Mouse (Mus musculus): ENCODE measurements around the gene Ino80e. TPM values are rescaled to one million over a fixed set of nuclear protein-coding genes. Genes with fewer than 3 reads are reported as not detected.

Gene Ino80e
- polyA plus RNA-seq, 1 experiment from 2014 or later: 67.7 TPM

DNA sequence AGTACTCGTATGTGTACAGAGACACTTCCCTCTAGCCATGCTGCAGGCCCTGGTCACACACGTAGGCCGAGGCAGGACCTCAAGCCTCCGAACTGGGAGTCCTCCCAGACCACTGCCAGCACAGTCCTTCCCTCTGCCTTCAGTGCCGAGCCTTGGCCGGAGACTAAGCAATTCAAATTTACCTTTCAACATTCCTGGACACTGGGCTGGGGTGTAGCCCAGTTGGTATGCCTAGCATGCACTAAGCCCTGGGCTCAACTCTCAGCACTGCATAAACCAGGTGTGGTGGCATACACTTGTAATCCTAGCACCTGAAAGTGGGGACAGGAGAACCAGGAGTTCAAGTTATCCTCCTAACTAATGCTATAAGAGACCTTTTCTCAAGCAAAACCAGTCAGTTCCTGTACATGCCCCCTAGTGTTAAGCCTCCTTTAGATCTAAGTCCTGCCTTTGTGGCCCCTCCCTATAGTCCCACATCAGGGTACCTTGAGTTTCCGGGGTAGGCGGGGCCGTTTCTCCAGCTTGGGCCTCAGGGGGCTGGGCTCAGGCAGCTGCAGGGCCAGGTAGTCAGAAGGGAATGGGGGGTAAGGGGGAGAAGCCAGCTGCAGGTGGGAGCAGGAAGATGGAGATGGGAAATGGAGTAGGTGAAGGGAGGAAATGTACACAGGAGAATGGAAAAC, 5.3 kb downstream of the Ino80e start:
- no peaks in the 10 kb centered on the region for H3K27me3 ChIP-seq
- DNase-seq (ENCODE audit: low read depth, low spot score): no peak
- ATAC-seq: no peak
- ChIA-PET POLR2A (no interaction called here), CTCF (no interaction called here)
- TF ChIP-seq CTCF (IDR thresholded peaks at IDR 0.05): no peak
- in situ Hi-C loops (cut with MboI; ENCODE audit: low pct_unique_long_range_greater_than_20kb): no loop called here

DNA sequence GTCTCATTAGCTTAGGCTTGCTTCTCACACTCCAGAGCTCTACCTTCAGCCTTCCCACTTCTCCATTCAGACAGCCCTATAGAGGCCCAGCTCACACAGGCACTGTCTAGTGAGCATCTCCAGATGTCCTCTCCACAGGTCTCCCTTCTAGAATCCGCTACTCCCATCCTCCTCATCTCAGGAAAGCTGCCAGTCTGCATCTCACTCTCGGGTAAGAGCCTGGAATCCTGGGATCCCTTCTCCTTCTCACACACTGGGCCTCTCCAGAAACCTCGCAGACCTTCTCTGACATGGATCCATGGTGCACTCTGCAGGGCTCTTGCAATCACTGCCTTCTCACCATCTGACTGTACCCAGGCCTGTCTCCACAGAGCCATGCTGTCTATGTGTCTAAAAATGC, 6.5 kb downstream of the Ino80e start:
- in situ Hi-C loops (cut with MboI; ENCODE audit: low pct_unique_long_range_greater_than_20kb): no loop called here
- H3K27me3 ChIP-seq: no peaks in the 10 kb centered on the region
- CTCF ChIA-PET: interaction anchor here (0.5 to 0.8 kb wide), 2 partner anchors 34 to 161 kb away, joined by 3 read pairs; no protein-coding TSS in a partner anchor
- POLR2A ChIA-PET: interaction anchor here (0.6 to 1.0 kb wide), 2 partner anchors 57 to 270 kb away, joined by 3 to 4 read pairs; no protein-coding TSS in a partner anchor
- no peak for TF ChIP-seq CTCF (IDR thresholded peaks at IDR 0.05)
- DNase-seq (ENCODE audit: low read depth, low spot score) (no peak), ATAC-seq (no peak)

DNA sequence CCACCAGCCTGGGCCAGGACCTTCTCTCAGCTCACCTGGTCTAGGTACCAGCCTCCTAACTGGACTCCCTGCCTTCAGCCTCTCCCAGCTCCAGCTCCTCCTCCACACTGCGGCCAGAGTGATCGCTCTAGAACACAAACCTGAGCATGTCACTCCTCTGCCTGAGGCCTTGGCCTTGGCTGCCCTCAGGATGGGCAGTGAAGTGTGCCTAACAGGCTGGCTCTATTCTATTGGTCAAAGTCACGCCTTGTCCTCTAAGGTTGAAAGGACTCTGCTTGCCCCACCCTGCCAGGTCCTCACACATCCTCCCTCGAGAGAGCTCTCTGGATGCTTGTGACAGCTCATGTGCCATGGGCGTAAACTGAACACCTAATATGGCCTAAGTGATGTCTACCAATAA, 8.7 kb downstream of the Ino80e start:
- no peak for ATAC-seq
- in situ Hi-C loops (cut with MboI; ENCODE audit: low pct_unique_long_range_greater_than_20kb): no loop called here

DNA sequence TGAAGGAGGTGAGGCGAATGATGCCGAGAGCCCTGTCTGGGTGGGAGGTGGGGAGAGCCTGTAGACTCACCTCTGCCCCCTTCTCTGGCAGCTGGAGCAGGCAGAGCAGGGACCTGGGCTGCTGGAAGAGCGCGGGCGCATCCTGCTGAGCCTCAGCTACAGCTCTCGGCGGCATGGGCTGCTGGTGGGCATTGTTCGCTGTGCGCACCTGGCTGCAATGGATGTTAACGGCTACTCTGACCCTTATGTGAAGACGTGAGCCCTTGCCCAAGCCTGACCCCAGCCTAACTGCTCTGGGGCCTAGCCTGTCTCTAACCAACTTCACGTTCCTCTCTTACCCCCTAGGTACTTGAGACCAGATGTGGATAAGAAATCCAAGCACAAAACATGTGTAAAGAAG, 11.0 kb downstream of the Ino80e start:
- in situ Hi-C loops (cut with MboI; ENCODE audit: low pct_unique_long_range_greater_than_20kb): no loop called here
- ATAC-seq: no peak
- TF ChIP-seq CTCF (IDR thresholded peaks at IDR 0.05): no peak
- CTCF ChIA-PET: no interaction called here
- H3K27me3 ChIP-seq: peaks cover 9% of the 10 kb centered on the region
- POLR2A ChIA-PET: interaction anchor here (0.8 kb wide), 1 partner anchor 20 kb away, joined by 3 read pairs; the partner anchor contains the start of gene 4930451I11Rik
- no peak for DNase-seq (ENCODE audit: low read depth, low spot score)

More for the DNA sequence above, 8.7 kb downstream of the Ino80e start:
- ChIA-PET CTCF (interaction anchor here (0.9 to 1.6 kb wide), 2 partner anchors 9 to 23 kb away, joined by 4 read pairs; partner anchors contain the start of genes Hirip3 and Ino80e), POLR2A (no interaction called here)
- no peak for DNase-seq (ENCODE audit: low read depth, low spot score)
- no peak for TF ChIP-seq CTCF (IDR thresholded peaks at IDR 0.05)
- H3K27me3 ChIP-seq: peaks cover 5% of the 10 kb centered on the region

DNA sequence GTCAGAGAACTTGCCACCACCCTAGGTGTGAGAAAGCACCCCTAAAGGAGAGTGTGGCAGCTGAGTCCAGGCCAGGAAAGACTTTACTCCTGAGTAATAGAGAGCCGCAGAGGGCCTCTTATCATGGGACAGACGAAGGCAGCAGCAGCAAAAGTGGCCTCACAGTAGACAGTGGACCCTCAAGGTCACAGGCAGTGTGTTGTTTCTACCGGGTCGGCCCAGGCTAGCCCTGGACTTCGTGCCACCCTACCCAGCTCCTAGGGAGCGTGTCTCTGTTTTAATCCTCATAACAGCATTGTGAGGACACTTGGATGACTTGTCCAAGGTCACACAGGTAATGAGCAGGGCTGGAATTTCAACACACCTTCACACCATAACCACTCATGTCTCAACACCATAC, 12.0 kb downstream of the Ino80e start:
- no peak for DNase-seq (ENCODE audit: low read depth, low spot score)
- CTCF ChIA-PET: no interaction called here
- in situ Hi-C loops (cut with MboI; ENCODE audit: low pct_unique_long_range_greater_than_20kb): no loop called here
- no peak for ATAC-seq
- POLR2A ChIA-PET: no interaction called here
- peaks cover 9% of the 10 kb centered on the region for H3K27me3 ChIP-seq
- no peak for TF ChIP-seq CTCF (IDR thresholded peaks at IDR 0.05)

DNA sequence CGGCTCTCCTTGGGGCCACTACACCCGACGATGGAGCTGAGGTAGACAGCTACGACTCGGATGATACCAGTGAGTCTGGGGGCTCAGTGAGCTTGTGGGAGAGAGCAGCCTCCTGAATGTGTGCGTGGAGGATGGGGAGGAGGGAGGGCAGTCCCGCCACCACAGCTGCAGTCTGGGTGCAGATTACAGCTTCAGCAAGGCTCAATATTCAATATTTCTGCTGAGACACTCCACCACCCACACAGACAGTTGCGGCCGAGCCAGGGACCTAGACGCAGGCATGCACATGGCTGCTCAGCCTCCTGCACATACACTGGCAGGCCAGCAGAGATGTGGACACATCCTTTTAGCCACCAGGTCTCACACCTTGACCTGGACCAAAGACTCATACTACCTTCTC, 13.4 kb downstream of the Ino80e start:
- in situ Hi-C loops (cut with MboI; ENCODE audit: low pct_unique_long_range_greater_than_20kb): no loop called here
- DNase-seq (ENCODE audit: low read depth, low spot score) (no peak), ATAC-seq (no peak)
- ChIA-PET POLR2A (no interaction called here), CTCF (no interaction called here)
- TF ChIP-seq CTCF (IDR thresholded peaks at IDR 0.05): no peak
- H3K27me3 ChIP-seq: peaks cover 9% of the 10 kb centered on the region

DNA sequence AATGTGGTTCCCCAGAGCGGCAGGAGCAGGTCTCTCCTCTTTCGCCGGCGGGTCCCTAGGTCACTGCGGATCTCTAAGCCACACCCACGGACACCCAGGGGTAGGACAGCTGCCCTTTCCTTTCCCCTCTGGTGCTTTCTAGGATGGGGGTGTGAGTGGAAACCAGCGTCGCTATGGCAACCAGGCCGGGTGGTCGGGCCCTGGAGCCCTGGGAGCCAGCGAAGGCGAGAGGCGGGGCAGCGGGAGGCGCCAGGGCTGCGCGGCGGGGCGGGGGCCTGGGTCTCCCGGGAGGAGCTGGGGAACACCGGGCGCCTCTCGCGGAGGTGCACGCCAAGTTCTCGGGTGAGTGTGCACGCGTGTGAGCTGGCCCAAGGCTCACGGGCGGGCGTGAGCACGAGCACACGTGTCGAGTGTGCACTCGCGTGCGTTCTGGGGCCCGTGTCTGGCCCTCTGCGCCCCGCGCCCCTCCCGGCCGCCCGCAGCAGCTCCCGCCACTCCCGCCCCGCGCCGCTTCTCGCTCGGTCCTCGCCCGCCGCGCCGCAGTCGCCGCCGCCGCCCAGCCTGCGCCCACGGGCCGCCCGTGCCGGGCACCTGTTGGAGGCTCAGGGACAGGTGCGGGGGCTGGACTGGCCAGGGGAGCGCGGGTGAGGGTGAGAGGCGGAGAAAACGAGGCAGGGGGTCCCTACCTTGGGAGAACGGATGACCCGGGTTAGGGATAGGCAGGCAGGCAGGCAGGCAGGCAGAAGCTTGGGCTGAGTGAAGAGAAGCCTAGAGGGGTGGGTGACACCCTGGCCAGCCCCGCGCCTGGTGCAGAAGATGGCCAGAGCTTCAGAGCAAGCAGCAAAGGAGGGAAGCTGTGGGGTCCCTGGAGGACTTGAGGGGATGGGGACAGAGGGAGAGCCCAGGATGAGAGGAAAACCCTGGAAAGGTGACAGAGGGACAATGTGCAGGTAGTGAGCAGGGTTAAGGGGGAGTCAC, 14.5 kb downstream of the Ino80e start:
- DNase-seq (ENCODE audit: low read depth, low spot score) (no peak), ATAC-seq (no peak)
- ChIA-PET CTCF (no interaction called here), POLR2A (no interaction called here)
- in situ Hi-C loops (cut with MboI; ENCODE audit: low pct_unique_long_range_greater_than_20kb): no loop called here
- peaks cover 9% of the 10 kb centered on the region for H3K27me3 ChIP-seq
- TF ChIP-seq CTCF (IDR thresholded peaks at IDR 0.05): no peak

DNA sequence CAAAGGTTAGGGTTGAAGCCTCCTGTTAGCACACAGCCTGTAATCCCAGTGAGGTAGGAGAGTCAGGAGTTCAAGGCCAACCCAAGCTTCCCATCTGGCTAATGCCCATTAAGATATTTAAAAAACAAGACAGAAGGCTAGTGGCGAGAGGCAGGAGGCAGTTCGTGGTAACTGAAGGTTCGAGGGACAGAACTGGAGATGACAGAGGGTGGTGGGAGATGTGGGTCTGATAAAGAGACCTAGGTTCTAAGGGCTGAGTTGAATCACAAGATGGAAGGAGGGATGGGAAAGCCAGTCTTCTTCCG, 15.1 kb downstream of the Ino80e start, which contains the start of gene Doc2a:
Doc2a (plus strand) TSS at position 301 of the 305 bp plus-strand sequence.
- DNase-seq (ENCODE audit: low read depth, low spot score) (no peak), ATAC-seq (no peak)
- TF ChIP-seq CTCF (IDR thresholded peaks at IDR 0.05): no peak
- in situ Hi-C loops (cut with MboI; ENCODE audit: low pct_unique_long_range_greater_than_20kb): no loop called here
- H3K27me3 ChIP-seq: peaks cover 13% of the 10 kb centered on the region
- ChIA-PET CTCF (no interaction called here), POLR2A (no interaction called here)

DNA sequence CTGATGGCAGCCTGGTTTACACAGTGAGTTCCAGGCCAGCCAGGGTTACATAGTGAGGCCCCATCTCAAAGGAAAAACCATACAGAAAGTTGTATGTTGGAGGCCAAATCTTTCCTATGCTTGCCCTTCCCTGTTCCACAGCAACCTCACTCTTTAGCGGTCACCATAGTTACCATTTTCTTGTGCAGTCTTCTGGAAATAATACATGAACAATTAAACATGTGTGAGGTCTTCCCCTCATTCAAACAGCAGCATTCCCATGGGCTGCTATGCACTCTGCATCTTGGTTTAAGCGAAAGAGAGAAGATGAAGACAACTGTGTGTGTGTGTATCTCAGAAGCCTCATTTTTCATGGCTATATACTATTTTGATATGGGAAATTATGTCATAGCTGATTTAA, 16.7 kb downstream of the Ino80e start:
- no peak for DNase-seq (ENCODE audit: low read depth, low spot score)
- ChIA-PET POLR2A (no interaction called here), CTCF (no interaction called here)
- in situ Hi-C loops (cut with MboI; ENCODE audit: low pct_unique_long_range_greater_than_20kb): no loop called here
- no peak for TF ChIP-seq CTCF (IDR thresholded peaks at IDR 0.05)
- peaks cover 13% of the 10 kb centered on the region for H3K27me3 ChIP-seq
- no peak for ATAC-seq

DNA sequence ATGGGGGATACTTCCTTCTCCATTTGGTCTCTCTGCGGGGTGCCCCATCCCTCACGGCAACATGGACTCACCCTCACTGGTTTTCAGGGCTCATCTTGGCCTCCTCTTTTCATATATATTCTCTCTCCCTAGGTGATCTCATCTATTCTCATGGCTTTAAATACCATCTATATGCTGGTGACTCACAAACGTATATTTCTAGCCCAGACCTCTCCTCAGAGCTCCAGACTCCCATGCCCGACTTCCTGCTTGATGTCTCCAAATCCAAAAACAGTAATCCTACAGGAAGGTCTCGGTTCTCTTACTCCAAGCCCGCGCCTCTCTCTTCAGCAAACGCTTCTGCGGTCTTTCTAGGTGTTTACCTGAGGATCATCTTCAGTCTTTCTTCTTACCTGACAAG, 18.9 kb downstream of the Ino80e start:
- peaks cover 11% of the 10 kb centered on the region for H3K27me3 ChIP-seq
- TF ChIP-seq CTCF (IDR thresholded peaks at IDR 0.05): no peak
- ChIA-PET POLR2A (no interaction called here), CTCF (no interaction called here)
- DNase-seq (ENCODE audit: low read depth, low spot score) (no peak), ATAC-seq (no peak)
- in situ Hi-C loops (cut with MboI; ENCODE audit: low pct_unique_long_range_greater_than_20kb): no loop called here

DNA sequence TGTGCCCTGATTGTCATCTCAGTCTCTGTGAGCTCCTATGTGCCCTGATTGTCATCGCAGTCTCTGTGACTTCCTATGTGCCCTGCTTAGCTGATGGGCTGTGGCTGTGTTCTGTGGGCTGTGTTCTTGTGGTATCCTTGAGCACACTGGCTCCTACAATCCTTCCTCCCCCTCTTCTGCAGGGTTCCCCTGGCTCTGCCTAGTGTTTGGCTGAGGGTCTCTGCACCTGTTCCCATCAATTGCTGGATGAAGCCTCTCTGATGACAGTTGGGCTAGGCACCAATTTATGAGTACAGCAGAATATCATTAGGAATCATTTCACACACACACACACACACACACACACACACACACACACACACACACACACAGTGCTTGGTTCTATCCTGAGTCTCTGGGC, 28.9 kb downstream of the Ino80e start:
- ChIA-PET CTCF (interaction anchor here (1.0 to 1.5 kb wide), 5 partner anchors 12 to 277 kb away, joined by 3 to 7 read pairs (median 4); no protein-coding TSS in a partner anchor), POLR2A (interaction anchor here (1.2 kb wide), 1 partner anchor 12 kb away, joined by 4 read pairs; no protein-coding TSS in a partner anchor)
- ATAC-seq (no peak), DNase-seq (ENCODE audit: low read depth, low spot score) (no peak)
- TF ChIP-seq CTCF (IDR thresholded peaks at IDR 0.05): no peak
- in situ Hi-C loops (cut with MboI; ENCODE audit: low pct_unique_long_range_greater_than_20kb): loop anchor here (5.0 kb wide), 1 partner anchor 119 kb away; the partner anchor contains the start of gene Sez6l2
- no peaks in the 10 kb centered on the region for H3K27me3 ChIP-seq
